Mouse (Mus musculus) hindbrain, embryonic 14.5 days (tissue): Measurements from ENCODE around the gene Tor1aip1. TPM values are rescaled to one million over a fixed set of nuclear protein-coding genes. Genes with fewer than 3 reads are reported as not detected.
"Not testable (repeated sequence)": the region's sequence is repeated elsewhere in the genome, so short reads cannot be mapped to it uniquely, and the experiment has no call there.

Source experiments
- ATAC-seq: fragments of 200-750 bp; cut with Nextera tagmentation; 2 replicates; pipeline ENCODE4 v1.8.0; 2017; ENCODE audit warnings: moderate number of reproducible peaks, mild to moderate bottlenecking, moderate TSS enrichment, moderate library complexity; ENCODE audit not compliant: low FRiP score
- DNase-seq: peaks from one replicate; pipeline ENCODE4 v3.0.0-alpha.2; 2015; ENCODE audit warnings: low spot score
- H3K27ac ChIP-seq: fragments of 300-500 bp; sonication (generic); 2 replicates; pipeline ENCODE4 v1.5.1; 2014; ENCODE audit warnings: mild to moderate bottlenecking, moderate library complexity
- H3K27me3 ChIP-seq: fragments of 300-500 bp; sonication (generic); 2 replicates; pipeline ENCODE4 v1.6.1; 2014; ENCODE audit warnings: mild to moderate bottlenecking, low read length, mixed read lengths; ENCODE audit not compliant: control insufficient read depth, insufficient read depth
- H3K36me3 ChIP-seq: fragments of 300-500 bp; sonication (generic); replicated peaks from 2 replicates; pipeline ENCODE4 v1.6.1; 2014; ENCODE audit not compliant: control insufficient read depth, insufficient read depth
- H3K4me1 ChIP-seq: fragments of 300-500 bp; sonication (generic); replicated peaks from 2 replicates; pipeline ENCODE4 v1.6.1; 2014; ENCODE audit warnings: antibody characterized with exemption, low read length, mixed read lengths; ENCODE audit not compliant: control insufficient read depth, insufficient read depth
- H3K4me2 ChIP-seq: fragments of 300-500 bp; sonication (generic); replicated peaks from 2 replicates; pipeline ENCODE4 v1.6.1; 2014; ENCODE audit warnings: mild to moderate bottlenecking, moderate library complexity
- H3K4me3 ChIP-seq: fragments of 300-500 bp; sonication (generic); replicated peaks from 2 replicates; pipeline ENCODE4 v1.5.1; 2014; ENCODE audit warnings: mild to moderate bottlenecking, low read length
- H3K9ac ChIP-seq: fragments of 300-500 bp; sonication (generic); 2 replicates; pipeline ENCODE4 v1.6.1; 2014
- H3K9me3 ChIP-seq: fragments of 300-500 bp; sonication (generic); 2 replicates; pipeline ENCODE4 v1.6.1; 2016; ENCODE audit warnings: low read length; ENCODE audit not compliant: control insufficient read depth
- WGBS: fragments of 180-500 bp; shearing (Covaris S2); extraction: QIAGEN DNeasy Blood & Tissue Kit; methylation state at CpG from one replicate; pipeline ENCODE4 v1.1.7; 2014; 5-methylcytosine and 5-hydroxymethylcytosine counted together
- polyA plus RNA-seq: library from polyadenylated mRNA; unstranded; fragments of >200 nt; fragmentation: Nextera tagmentation; extraction: Ambion mirVana; gene quantifications from 2 replicates; pipeline ENCODE4 v1.2.1, GENCODE M21; 2014

The Tor1aip1 gene
- polyA plus RNA-seq, 1 experiment from 2014 or later, result 18.3 TPM

DNA sequence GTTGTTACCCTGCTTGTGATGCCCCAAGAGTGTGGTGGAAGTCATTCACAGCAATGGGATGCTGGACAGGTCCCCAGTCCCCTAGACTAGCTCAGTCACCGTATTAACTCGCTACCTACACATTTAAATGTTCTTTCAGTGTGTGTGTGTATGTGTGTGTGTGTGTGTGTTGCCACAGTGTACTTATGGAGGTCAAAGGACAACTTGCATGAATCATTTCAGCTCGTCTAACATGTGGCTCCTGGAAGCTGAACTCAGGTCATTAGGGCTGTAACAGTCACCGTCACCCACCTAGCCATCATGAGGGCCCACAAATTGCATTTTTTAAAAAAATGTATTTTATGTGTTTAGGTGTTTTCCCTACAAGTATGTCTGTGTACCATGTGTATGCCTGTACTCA lies 25.9 kb upstream of the Tor1aip1 start:
- Histone ChIP-seq H3K36me3 (peaks cover 54% of the 10 kb centered on the region), H3K4me2 (no peak overlapping the region), H3K9me3 (no peaks in the 10 kb centered on the region), H3K9ac (no peak overlapping the region), H3K4me3 (no peak overlapping the region), H3K27me3 (no peaks in the 10 kb centered on the region), H3K4me1 (no peaks in the 10 kb centered on the region), H3K27ac (no peak overlapping the region)
- no peak for ATAC-seq
- DNase-seq, result no peak
- WGBS, result 93% methylated on average over 4 of the region's 4 CpGs

DNA sequence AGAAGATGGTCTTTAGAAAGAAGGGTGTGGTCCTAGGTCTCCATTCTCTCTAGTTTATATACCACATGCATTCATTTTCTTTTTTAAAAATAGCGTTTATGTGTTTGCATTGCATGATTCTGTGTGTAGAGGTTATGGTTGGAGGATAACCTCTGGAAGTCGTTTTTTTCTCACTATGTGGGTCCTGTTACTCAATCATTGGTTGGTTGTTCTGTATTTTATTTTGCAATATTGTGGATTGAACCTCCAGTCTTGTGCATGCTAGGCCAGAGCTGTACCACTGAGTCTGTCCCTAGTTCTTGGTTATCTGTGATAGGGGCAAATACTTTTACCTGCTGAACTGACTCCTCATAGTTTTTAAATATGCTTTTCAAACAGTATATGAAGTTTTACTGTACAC lies 21.9 kb upstream of the Tor1aip1 start:
- no peak overlapping the region for H3K9ac ChIP-seq
- DNase-seq, result no peak
- WGBS, result 94% methylated on average over 2 of the region's 2 CpGs
- ATAC-seq, result no peak
- H3K4me1 ChIP-seq, result no peaks in the 10 kb centered on the region
- H3K27ac ChIP-seq, result no peak overlapping the region
- no peak overlapping the region for H3K4me2 ChIP-seq
- H3K36me3 ChIP-seq, result peaks cover 34% of the 10 kb centered on the region
- H3K27me3 ChIP-seq, result no peaks in the 10 kb centered on the region
- no peak overlapping the region for H3K4me3 ChIP-seq
- H3K9me3 ChIP-seq, result no peaks in the 10 kb centered on the region

DNA sequence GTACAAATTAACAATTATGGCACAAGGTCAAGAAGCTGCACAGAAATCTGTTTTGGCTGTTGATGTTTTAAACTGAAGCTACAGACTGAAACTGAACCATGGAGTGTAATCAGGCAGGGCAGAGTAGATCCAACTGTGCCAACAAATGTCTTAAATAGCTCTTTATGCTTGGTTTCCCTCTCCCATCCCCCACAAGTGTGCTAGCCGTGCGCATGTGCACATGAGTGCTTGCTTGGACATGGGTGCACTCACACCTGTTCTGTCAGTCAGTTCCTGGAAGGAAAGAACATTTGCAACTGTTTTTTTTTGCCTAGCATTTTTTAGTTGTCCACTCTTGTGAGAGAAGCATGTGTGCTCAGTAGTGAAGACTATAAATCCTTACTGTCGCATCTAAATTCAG lies 10.4 kb upstream of the Tor1aip1 start:
- Histone ChIP-seq H3K36me3 (peaks cover 49% of the 10 kb centered on the region), H3K27me3 (no peaks in the 10 kb centered on the region), H3K9me3 (no peaks in the 10 kb centered on the region), H3K27ac (no peak overlapping the region), H3K4me3 (no peak overlapping the region), H3K4me1 (peaks cover 16% of the 10 kb centered on the region), H3K4me2 (no peak overlapping the region), H3K9ac (no peak overlapping the region)
- ATAC-seq (no peak), DNase-seq (no peak)
- WGBS, result 79% methylated on average over 3 of the region's 3 CpGs

DNA sequence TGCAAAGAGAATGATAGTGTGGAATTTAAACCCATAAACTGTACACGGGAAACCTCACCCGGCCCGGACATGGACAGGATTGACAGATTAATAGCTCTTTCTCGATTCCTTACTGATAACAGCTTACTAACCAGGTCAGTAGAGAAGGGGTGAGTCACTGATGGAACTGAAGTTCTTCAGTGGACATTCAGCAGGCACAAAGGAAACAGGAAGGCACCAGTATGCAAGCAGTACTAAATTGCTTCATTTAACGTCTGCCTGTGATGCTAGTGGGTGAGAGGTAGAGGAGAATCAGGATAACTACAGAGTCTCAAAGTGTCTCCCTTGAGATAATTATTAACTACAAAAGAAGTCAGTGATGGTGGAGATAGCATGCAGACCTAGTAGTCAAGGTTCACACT lies 7.9 kb upstream of the Tor1aip1 start:
- DNase-seq (no peak), ATAC-seq (no peak)
- Histone ChIP-seq H3K9ac (no peak overlapping the region), H3K9me3 (no peaks in the 10 kb centered on the region), H3K27ac (no peak overlapping the region), H3K36me3 (peaks cover 26% of the 10 kb centered on the region), H3K4me1 (peaks cover 25% of the 10 kb centered on the region), H3K4me2 (no peak overlapping the region), H3K27me3 (no peaks in the 10 kb centered on the region), H3K4me3 (no peak overlapping the region)
- 91% methylated on average over 5 of the region's 5 CpGs for WGBS

DNA sequence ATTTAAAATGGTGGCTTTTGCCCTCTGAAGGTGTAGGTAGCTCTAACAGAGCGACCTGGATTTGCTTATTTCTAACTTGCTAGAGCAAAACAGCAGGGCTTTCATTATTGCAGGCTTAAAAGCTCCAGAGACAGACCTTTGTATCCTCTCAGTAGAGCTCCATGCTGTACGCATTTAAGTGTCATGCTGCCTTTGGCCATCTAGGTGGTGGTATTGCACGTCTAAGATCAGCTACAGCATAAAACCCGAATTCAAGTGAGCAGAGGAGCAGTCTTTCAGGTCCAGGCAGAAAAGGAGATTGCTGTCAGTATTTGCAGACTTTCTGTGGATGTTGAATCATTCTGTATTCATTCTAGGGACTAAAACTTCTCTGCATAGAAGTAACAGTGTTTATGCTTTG lies 6.7 kb upstream of the Tor1aip1 start:
- H3K4me1 ChIP-seq, result peaks cover 25% of the 10 kb centered on the region
- H3K4me2 ChIP-seq, result no peak overlapping the region
- 23% methylated on average over 4 of the region's 4 CpGs for WGBS
- no peaks in the 10 kb centered on the region for H3K27me3 ChIP-seq
- no peak overlapping the region for H3K4me3 ChIP-seq
- H3K9me3 ChIP-seq, result no peaks in the 10 kb centered on the region
- DNase-seq (peak; percentile 83), ATAC-seq (0 out of 2 replicates have a peak, but pooled peaks have one; percentile 21)
- peaks cover 20% of the 10 kb centered on the region for H3K36me3 ChIP-seq
- H3K27ac ChIP-seq, result no peak overlapping the region
- H3K9ac ChIP-seq, result no peak overlapping the region

DNA sequence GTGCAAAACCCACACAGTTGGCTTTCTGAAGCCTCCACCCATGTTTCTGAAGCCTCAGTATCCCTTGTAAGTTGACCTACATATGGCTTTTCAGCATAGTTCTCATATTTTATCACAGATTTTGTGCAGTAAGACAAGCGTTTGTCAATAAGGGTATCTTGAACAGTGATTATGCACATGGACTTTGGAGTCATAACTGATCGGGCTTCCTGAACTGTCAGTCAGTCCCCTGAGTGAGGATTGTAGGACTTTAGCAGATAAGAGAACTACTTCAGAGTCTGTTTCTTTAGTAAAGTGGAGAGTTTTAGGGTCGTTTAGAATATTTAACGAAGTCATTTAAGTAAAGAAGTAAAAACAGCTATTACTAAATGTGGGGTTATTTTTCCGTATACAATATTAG lies 6.2 kb upstream of the Tor1aip1 start:
- Histone ChIP-seq H3K27me3 (no peaks in the 10 kb centered on the region), H3K9ac (no peak overlapping the region), H3K4me1 (peaks cover 25% of the 10 kb centered on the region), H3K4me2 (peak overlapping the region; percentile 61; the same call in 1 of the 2 replicates), H3K27ac (no peak overlapping the region), H3K36me3 (peaks cover 15% of the 10 kb centered on the region), H3K4me3 (no peak overlapping the region), H3K9me3 (no peaks in the 10 kb centered on the region)
- WGBS, result 94% methylated on average over 5 of the region's 5 CpGs
- DNase-seq (no peak), ATAC-seq (no peak)

DNA sequence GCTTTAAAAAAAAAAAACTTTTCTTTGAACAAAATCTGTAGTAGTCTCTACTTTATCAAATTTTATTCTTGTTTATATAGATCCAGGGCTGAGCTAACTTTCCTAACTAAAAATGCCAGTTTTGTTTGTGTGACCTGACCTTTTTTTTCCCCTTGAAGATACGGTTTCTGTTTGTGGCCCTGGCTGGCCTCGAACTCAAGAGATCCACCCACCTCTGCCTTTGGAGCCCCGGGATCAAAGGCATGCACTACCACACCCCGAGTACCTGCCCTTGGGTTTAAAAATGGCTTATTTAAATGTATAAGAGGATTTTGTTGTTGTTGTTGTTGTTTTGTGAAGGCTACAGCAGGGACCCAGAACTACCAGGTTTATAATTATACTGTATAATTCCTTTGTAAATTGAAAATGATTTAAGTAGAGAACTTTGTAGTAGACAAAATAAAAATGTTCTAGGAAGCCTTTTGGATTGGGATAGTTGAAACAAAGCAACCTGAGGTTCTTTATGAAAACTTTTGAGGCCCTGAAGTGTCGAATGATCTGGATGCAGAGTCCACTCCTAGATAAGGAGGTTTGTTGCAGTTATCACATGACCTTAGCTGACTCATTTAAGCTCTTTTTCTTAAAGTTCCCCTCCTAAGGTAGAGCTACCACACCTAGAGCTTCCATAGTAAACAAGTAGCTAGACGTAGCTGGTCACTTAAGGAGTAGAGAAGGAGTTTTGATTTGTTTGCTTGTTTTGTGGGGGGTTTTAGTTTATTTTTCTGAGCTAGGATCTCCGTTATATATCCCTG lies 5.4 kb upstream of the Tor1aip1 start:
- ATAC-seq, result no peak
- WGBS, result 49% methylated on average over 7 of the region's 7 CpGs
- H3K9ac ChIP-seq, result peak overlapping the region; percentile 68; the same call in 1 of the 2 replicates

DNA sequence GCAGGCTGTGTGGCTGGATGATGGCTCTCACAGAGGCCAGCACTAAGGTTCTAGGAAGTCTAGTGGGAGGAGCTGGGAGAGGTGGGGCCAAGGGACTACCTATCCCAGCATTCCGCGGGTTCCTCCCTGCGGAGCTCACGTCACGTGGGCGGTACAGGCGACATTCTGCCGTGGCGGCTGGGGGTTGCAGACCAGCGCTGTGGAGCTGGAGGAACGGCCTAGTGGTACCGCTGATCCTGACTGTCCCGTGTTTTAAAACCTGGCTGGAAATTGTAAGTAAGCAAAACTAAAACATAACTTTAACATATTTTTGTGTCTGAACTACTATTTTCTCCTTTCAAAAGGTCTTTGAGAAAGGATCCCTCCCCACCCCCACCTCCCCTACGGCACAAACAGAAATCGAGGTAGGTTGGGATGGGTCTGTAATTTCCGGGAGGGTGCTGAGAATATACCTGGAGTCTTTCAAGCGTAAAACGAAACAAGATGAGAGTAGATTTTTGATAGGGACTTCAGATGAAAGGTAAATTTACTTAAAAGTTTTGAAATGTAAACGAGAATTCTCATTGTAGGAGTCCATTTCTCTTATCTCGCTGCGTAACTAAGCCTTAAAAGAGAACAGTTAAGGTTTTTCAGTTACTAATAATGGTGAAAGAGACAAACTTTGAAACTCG lies 4.6 kb upstream of the Tor1aip1 start:
- H3K9me3 ChIP-seq, result no peaks in the 10 kb centered on the region

More for the DNA sequence above, 5.4 kb upstream of the Tor1aip1 start:
- peaks cover 14% of the 10 kb centered on the region for H3K36me3 ChIP-seq
- peak overlapping the region; percentile 54 for H3K4me3 ChIP-seq
- peaks cover 25% of the 10 kb centered on the region for H3K4me1 ChIP-seq
- peak overlapping the region; percentile 61 for H3K4me2 ChIP-seq
- DNase-seq, result no peak
- no peaks in the 10 kb centered on the region for H3K27me3 ChIP-seq
- no peaks in the 10 kb centered on the region for H3K9me3 ChIP-seq
- no peak overlapping the region for H3K27ac ChIP-seq

DNA sequence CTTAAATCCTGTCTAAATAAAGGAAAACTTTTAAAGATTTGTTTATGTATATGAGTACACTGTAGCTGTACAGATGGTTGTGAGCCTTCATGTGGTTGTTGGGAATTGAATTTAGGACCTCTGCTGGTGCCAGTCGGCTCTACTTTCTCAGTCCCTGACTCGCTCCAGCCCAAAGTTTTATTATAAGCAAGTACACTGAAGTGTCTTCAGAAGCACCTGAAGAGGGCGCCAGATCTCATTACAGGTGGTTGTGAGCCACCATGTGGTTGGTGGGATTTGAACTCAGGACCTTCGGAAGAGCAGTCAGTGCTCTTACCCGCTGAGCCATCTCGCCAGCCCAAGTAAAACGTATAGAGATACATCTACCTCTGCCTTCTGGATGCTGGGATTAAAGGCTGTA lies 3.7 kb upstream of the Tor1aip1 start:
- peaks cover 25% of the 10 kb centered on the region for H3K4me1 ChIP-seq
- not testable (repeated sequence) for H3K9ac ChIP-seq, ATAC-seq, H3K9me3 ChIP-seq, DNase-seq, H3K27me3 ChIP-seq
- WGBS, result 74% methylated on average over 7 of the region's 7 CpGs
- H3K36me3 ChIP-seq, result peaks cover 14% of the 10 kb centered on the region
- H3K4me2 ChIP-seq, result peak overlapping the region; percentile 61; the same call in 1 of the 2 replicates
- peak overlapping the region; percentile 54; the same call in 1 of the 2 replicates for H3K4me3 ChIP-seq
- peak overlapping the region; percentile 23; the same call in 1 of the 2 replicates for H3K27ac ChIP-seq

More for the DNA sequence above, 4.6 kb upstream of the Tor1aip1 start:
- ATAC-seq, result peak; percentile 85
- WGBS, result 2% methylated on average over 22 of the region's 22 CpGs
- peak overlapping the region; percentile 61 for H3K4me2 ChIP-seq
- H3K27ac ChIP-seq, result peak overlapping the region; percentile 23
- H3K27me3 ChIP-seq, result no peaks in the 10 kb centered on the region
- peak; percentile 88 for DNase-seq
- peak overlapping the region; percentile 54 for H3K4me3 ChIP-seq
- H3K9ac ChIP-seq, result peak overlapping the region; percentile 68
- H3K4me1 ChIP-seq, result peaks cover 25% of the 10 kb centered on the region
- H3K36me3 ChIP-seq, result peaks cover 14% of the 10 kb centered on the region
